Mouse (Mus musculus) frontal cortex, postnatal 25 days (tissue): ENCODE measurements around the gene Fam120a.
A peak's percentile ranks its signal among the peaks of the same experiment; 100 is the strongest.

ENCODE experiments used
- DNase-seq, 2 experiments: peaks; one replicate each; pipeline ENCODE4 v3.0.0; 2022; ENCODE audit warnings: low spot score in 2 of 2

The Fam120a gene

GRCm38 (mm10) chr13:48967956-48968749, at the start of gene Fam120a:
Gene Fam120a, minus strand, starts transcription at chr13:48968017.
- peak; percentile 65 to 79 for DNase-seq

GRCm38 (mm10) chr13:49017375-49017774, 49.6 kb upstream of the Fam120a start:
- no peak for DNase-seq

- peak; percentile 75 to 77 for DNase-seq
These were observed 48.5 kb upstream of the Fam120a start for GRCm38 (mm10) chr13:49016311-49016761.

GRCm38 (mm10) chr13:49015366-49016306, 47.8 kb upstream of the Fam120a start:
- DNase-seq, result no peak

GRCm38 (mm10) chr13:49013206-49013794, 45.5 kb upstream of the Fam120a start:
- no peak for DNase-seq

GRCm38 (mm10) chr13:49001691-49002090, 33.9 kb upstream of the Fam120a start:
- DNase-seq, result no peak

GRCm38 (mm10) chr13:48998591-48998990, 30.8 kb upstream of the Fam120a start:
- peak in 1 of 2 experiments; percentile 54 for DNase-seq

GRCm38 (mm10) chr13:48996731-48997130, 28.9 kb upstream of the Fam120a start:
- DNase-seq, result no peak

- no peak for DNase-seq
These were observed 27.1 kb upstream of the Fam120a start for GRCm38 (mm10) chr13:48994903-48995302.

GRCm38 (mm10) chr13:48992914-48993313, 25.1 kb upstream of the Fam120a start:
- DNase-seq, result no peak

- no peak for DNase-seq
These were observed 22.3 kb upstream of the Fam120a start for GRCm38 (mm10) chr13:48990138-48990537.

- no peak for DNase-seq
These were observed 14.8 kb upstream of the Fam120a start for GRCm38 (mm10) chr13:48982482-48983098.

- DNase-seq, result no peak
These were observed 11.3 kb upstream of the Fam120a start for GRCm38 (mm10) chr13:48979069-48979468.

GRCm38 (mm10) chr13:48977858-48978257, 10.0 kb upstream of the Fam120a start:
- no peak for DNase-seq

- DNase-seq, result no peak
These were observed 6.9 kb upstream of the Fam120a start for GRCm38 (mm10) chr13:48974699-48975098.

- DNase-seq, result no peak
These were observed 6.4 kb upstream of the Fam120a start for GRCm38 (mm10) chr13:48974266-48974665.

- DNase-seq, result no peak
These were observed 5.4 kb upstream of the Fam120a start for GRCm38 (mm10) chr13:48973231-48973630.

GRCm38 (mm10) chr13:48971033-48971432, 3.2 kb upstream of the Fam120a start:
- no peak for DNase-seq

GRCm38 (mm10) chr13:48970566-48970965, 2.7 kb upstream of the Fam120a start:
- DNase-seq, result no peak

- DNase-seq, result no peak
These were observed 902 bp upstream of the Fam120a start for GRCm38 (mm10) chr13:48968750-48969088.
